Mouse (Mus musculus) olfactory bulb, adult 2 months (tissue): ENCODE data around the gene Drosha.

Source experiments
- CTCF ChIP-seq: fragments of 200-500 bp; IDR thresholded peaks from 2 replicates; pipeline ENCODE4 v1.5.1; 2012; ENCODE audit warnings: low read depth, mild to moderate bottlenecking, low read length, moderate library complexity; ENCODE audit not compliant: insufficient read depth
- POLR2A ChIP-seq: fragments of 200-500 bp; IDR thresholded peaks from 2 replicates; pipeline ENCODE4 v1.6.1; 2012; ENCODE audit warnings: mild to moderate bottlenecking, low read depth, low read length, moderate library complexity; ENCODE audit not compliant: insufficient read depth

DNA sequence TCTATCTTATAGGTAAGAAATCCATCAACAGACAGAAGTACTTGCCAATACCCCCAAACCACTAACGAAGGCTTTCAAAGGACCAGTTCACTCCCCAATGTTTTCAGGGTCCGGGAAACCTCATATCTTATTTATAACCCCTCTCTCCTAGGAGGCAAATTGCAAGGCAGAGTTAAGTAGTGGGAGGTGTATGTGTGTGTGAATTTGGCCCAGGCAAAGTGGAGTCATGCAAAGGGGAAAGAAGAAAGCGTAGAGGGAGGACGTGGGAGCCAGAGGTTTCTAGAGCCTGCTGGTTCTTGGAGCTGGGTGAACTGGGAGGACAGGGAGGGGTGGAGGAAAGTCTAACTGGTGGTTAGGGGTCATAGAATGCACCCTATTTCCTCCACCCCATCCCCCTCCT is 117.8 kb downstream of the Drosha start:
- TF ChIP-seq CTCF (no peak), POLR2A (no peak)
